Mouse (Mus musculus) NIH3T3 (cell line): ENCODE measurements at regions not wholly inside any gene's neighbourhood (a gene's known extent, or its start where the extent isn't known, plus 50 kb on each side); places are given as distances from the start of the nearest gene placed in this dataset.
"Not testable (repeated sequence)": the region's sequence is repeated elsewhere in the genome, so short reads cannot be mapped to it uniquely, and the experiment has no call there.

Experiments
- DNase-seq: peaks from one replicate; pipeline ENCODE4 v3.0.0-alpha.2; 2012; ENCODE audit warnings: low read depth

GRCm38 (mm10) chr6:31810602-31811512 lies 239.2 kb upstream of the 1700012A03Rik start:
- DNase-seq, result no peak

- not testable (repeated sequence) for DNase-seq
These were observed 240.7 kb upstream of the Podxl start for GRCm38 (mm10) chr6:31804468-31804867.

- DNase-seq, result not testable (repeated sequence)
These were observed 239.4 kb upstream of the Podxl start for GRCm38 (mm10) chr6:31803222-31803621.

GRCm38 (mm10) chr6:31791547-31791946 lies 227.8 kb upstream of the Podxl start:
- DNase-seq, result no peak

- DNase-seq, result no peak
These were observed 227.1 kb upstream of the Podxl start for GRCm38 (mm10) chr6:31790906-31791305.

- no peak for DNase-seq
These were observed 213.1 kb upstream of the Podxl start for GRCm38 (mm10) chr6:31776841-31777240.

- no peak for DNase-seq
These were observed 208.1 kb upstream of the Podxl start for GRCm38 (mm10) chr6:31771916-31772315.

GRCm38 (mm10) chr6:31745589-31745988 lies 181.8 kb upstream of the Podxl start:
- no peak for DNase-seq

GRCm38 (mm10) chr6:31731391-31731790 lies 167.6 kb upstream of the Podxl start:
- DNase-seq, result peak; percentile 3

GRCm38 (mm10) chr6:31719614-31720013 lies 155.8 kb upstream of the Podxl start:
- DNase-seq, result no peak

GRCm38 (mm10) chr6:31718843-31719242 lies 155.1 kb upstream of the Podxl start:
- DNase-seq, result no peak

GRCm38 (mm10) chr6:31717531-31717930 lies 153.8 kb upstream of the Podxl start:
- DNase-seq, result peak; percentile 84

GRCm38 (mm10) chr6:31707256-31707655 lies 143.5 kb upstream of the Podxl start:
- DNase-seq, result no peak

- DNase-seq, result no peak
These were observed 140.4 kb upstream of the Podxl start for GRCm38 (mm10) chr6:31704191-31704590.

GRCm38 (mm10) chr6:31702931-31703330 lies 139.2 kb upstream of the Podxl start:
- no peak for DNase-seq

- DNase-seq, result peak; percentile 13
These were observed 132.1 kb upstream of the Podxl start for GRCm38 (mm10) chr6:31695885-31696284.

- DNase-seq, result no peak
These were observed 129.3 kb upstream of the Podxl start for GRCm38 (mm10) chr6:31693047-31693446.

- DNase-seq, result no peak
These were observed 128.2 kb upstream of the Podxl start for GRCm38 (mm10) chr6:31692024-31692423.

GRCm38 (mm10) chr6:31680101-31680500 lies 116.3 kb upstream of the Podxl start:
- no peak for DNase-seq

GRCm38 (mm10) chr6:31665671-31666486 lies 102.1 kb upstream of the Podxl start:
- DNase-seq, result peak; percentile 41

GRCm38 (mm10) chr6:31664495-31664894 lies 100.7 kb upstream of the Podxl start:
- peak; percentile 81 for DNase-seq

- peak; percentile 84 for DNase-seq
These were observed 97.0 kb upstream of the Podxl start for GRCm38 (mm10) chr6:31660778-31661177.

GRCm38 (mm10) chr6:31659901-31660300 lies 96.1 kb upstream of the Podxl start:
- no peak for DNase-seq
